Mouse (Mus musculus) mature B cell (primary cell): ENCODE results near the gene Ubap1.

ENCODE experiments used
- in situ Hi-C: fragments of 300-500 bp; cut with MboI; formaldehyde crosslinking; loops from 2 replicates; pipeline ENCODE4 v1.14.3; 2019

The Ubap1 gene

DNA sequence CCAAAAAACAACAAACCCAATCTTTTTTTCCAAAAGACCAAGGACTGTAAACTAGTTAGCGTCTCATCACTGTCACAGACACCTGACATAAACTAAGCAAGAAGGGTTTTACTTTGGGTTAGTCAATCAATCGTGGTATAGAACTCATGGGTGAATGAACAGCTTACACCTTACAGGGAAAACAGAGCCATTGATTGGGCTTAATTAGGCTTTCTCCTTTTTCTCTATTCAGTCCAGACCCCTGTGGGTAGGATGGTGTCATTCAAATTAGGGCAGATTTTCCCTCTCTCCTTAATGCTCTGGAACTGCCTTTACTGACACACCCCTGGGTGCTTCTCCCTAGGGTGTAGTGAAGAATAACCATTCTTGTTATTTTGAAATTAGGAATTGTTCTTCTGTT is 8.4 kb downstream of the Ubap1 start:
- in situ Hi-C loops, result no loop called here

DNA sequence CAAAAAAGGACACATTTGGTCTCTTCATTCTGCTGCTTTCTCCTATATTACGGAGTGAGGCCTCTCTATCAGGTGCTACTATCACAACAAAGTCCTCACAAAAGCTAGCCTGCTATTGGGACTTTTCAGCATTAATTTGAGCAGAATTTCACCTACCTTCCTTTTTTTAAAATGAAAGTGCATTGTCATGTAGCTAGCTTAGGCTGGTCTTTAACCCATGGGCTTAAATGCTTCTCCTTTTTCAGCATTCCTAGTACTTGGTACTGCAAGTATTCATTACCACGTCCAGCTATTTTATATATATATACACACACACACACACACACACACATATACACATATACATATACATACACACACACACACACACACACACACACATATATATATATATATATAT is 9.9 kb downstream of the Ubap1 start:
- in situ Hi-C loops, result no loop called here

DNA sequence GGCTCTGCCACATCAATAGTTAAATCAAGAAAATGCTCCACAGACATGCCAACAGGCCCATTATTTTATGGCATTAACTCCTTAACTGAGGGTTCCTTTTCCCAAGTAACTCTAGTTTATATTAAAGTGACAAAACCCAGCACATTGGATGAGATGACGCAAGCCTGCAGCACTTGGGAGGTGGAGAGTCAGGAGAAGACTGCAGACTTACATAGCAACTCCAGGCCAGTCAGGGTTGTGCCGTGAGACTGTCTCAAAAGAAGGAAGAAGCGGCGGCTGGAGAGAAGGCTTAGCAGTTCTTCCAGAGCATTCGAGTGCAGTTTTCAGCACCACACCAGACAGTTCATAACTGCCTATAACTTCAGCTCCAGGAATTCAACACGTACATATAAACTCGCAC is 10.6 kb downstream of the Ubap1 start:
- in situ Hi-C loops, result no loop called here

DNA sequence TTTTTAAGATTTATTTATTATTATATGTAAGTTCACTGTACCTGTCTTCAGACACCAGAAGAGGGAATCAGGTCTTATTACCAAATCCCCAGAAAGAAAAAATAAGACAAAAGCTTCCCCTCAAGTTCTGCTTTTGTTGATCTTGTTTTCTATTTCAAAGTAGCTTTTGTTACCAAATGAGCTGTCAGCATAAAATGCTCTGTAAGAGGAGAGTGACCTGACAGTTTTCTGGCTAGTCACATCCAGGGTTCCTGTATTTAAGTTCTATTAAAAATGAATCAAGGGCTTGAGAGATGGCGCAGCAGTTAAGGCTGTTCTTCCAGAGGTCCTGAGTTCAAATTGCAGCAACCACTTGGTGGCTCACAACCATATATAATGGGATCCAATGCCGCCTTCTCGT is 12.3 kb downstream of the Ubap1 start:
- in situ Hi-C loops, result no loop called here

DNA sequence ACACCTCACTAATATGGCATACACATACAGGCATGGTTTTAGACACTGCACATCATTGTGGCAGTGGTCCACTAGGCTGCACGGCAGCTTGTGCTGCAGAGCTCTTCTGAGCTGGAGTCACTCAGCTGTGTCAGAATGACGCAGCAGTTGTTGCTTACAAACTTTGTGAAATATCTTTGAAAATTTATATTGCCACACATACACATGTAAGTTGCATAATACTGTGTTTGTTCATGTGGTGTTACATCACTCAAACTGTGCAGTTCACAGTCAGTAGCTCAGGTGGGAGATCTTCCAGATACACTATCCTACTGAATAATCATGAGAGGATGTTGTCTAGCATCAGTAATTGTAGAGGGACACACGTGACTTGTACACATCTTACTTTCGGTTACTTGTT is 19.4 kb downstream of the Ubap1 start:
- in situ Hi-C loops, result no loop called here

DNA sequence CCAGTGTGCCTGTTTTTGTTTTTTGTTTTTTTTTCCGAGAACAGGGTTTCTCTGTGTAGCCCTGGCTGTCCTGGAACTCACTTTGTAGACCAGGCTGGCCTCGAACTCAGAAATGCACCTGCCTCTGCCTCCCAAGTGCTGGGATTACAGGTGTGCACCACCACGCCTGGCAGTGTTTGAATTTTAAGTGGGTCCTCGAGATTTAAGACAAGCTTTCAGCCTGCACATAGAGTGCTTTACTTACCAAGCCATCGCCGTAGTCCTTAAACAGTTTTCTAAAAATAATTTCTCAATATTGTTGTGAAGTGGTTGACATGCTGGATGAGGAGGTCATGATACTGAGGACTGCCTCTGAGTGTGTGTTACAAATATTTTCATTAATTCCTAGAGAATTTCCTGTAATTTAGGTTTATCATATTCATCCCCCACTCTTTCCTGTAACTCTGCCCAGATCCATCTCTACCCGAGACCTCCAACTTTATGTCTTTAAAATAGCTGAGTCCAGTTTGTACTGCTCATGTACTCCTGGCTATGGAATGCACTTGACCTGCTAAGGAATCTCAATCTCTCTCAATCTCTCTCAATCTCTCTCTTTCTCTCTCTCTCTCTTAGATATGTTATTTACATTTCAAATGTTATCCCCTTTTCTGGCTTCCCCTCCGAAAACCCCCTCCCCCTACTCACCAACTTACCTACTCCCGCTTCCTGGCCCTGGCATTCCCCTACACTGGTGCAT is 21.1 kb downstream of the Ubap1 start:
- in situ Hi-C loops, result no loop called here

DNA sequence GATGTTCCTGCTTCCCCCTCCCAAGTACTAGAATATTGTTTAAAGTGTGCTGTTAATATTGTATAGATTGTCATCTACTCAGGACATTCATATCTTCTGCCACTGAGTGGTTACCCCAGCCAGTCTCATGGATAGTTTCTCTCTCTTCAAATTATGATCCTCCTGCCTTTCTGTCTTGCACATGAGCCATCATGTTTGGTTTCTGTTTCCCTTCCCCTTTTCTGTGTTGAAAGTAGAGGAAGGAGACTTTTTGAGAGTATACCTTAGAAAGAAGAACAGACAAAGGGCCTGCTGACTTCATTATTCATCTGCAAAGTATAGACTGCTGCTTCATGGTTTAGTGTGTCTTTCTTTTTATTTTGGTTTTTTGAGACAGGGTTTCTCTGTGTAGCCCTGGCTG is 28.8 kb downstream of the Ubap1 start:
- in situ Hi-C loops, result no loop called here

DNA sequence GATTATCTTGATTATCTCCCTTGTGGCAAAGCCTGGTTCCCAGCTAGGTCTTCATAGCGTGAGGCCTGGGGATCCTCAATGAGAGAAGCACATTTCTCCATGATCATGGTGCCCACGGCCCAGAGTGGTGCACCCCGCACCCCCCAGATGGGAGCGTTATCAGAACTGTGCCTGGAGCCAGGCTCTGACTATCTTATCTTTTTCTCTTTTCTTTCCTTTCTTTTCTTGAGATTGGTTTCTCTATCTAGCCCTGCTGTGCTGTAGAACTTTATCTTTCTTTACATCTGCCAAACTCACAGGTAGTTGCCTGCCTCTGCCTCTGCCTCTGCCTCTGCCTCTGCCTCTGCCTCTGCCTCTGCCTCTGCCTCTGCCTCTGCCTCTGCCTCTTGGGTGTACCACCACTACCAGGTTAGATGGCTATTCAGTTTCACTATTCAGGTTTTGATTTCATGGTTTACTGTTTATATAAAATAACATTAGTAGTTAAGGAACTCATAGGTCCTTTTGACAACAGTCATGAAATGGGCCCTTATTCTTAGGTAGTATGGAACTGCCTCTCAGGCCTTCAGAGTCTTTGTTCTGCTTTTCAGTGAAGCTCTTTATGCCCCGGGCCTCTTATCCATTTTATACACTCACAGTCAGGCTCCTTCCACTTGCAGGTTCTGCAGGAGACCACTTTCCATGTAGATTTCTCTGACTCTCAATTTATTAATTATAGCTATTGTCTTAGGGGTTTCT is 32.6 kb downstream of the Ubap1 start:
- in situ Hi-C loops, result no loop called here

DNA sequence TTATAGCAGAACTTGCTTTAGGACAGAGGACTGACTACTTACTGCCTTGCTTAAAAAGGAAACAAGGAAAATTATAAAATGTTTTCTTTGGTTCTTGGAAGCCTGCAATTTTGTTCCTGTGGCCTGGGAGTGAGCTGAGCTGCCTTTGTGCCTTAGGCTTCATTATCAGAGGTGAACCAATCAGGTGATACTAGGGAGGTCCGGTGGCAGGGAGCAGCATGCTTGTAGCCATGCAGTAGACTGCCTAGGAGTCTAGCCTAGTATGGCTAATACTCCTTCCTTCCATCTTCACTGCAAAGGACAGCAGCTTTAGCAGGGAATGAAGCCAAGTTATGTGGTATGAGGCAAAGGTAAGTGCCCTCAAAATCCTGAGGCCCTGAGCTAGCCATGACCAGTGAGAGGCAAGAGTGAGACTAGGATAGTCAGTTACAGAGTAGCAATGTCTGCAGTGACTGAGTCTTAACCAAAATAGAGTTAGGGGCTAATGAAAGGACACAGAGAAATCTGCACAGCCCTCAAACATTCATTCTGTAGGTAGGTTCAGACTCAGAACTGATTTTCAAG is 37.7 kb downstream of the Ubap1 start:
- in situ Hi-C loops, result no loop called here

DNA sequence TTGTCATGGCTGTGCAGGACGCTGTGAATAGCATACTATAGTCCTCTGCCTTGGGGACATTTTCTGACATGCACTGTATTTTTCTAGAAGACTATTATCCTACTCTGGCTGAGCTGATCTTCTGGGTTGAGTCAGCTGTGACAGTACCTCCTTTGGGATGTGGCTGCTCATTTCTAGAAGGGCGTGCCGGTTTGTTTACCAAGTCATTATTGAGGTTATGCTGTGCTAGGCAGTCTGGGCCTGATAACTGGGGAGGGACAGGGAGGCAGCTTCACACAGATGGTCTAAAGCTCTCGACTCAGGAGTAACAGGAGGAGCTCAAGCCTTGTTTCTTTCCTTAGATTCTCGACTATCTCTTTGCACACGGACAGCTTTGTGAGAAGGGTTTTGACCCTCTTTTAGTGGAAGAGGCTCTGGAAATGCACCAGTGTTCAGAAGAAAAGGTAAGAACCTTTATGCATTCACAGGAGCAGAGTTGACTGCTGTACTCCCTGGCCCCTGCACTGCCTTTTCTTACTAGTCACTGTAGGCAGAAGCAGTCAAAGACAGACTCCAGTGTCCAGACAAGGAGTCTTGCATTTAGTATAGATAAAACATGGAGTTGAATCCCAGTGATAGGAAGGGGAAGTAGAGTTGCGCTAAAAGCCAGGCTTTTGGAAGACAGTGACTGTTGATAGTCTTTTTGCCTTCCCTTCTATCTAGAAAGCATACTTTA is 39.1 kb downstream of the Ubap1 start:
- in situ Hi-C loops, result no loop called here

DNA sequence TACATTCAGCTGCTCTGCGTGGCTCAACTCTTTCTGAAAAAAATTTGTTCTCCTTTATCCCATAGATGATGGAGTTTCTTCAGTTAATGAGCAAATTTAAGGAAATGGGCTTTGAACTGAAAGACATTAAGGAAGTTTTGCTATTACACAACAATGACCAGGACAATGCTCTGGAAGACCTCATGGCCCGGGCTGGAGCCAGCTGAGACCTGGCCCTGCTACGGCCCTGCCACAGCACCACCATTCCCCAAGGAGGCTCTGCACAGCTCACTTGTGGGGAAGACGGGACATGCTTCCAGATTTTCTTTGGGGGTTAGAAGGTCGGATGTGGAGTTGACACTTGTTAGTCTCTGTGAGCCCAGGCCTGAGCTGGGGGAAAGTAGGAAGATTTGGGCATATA is 39.8 kb downstream of the Ubap1 start:
- in situ Hi-C loops, result no loop called here

DNA sequence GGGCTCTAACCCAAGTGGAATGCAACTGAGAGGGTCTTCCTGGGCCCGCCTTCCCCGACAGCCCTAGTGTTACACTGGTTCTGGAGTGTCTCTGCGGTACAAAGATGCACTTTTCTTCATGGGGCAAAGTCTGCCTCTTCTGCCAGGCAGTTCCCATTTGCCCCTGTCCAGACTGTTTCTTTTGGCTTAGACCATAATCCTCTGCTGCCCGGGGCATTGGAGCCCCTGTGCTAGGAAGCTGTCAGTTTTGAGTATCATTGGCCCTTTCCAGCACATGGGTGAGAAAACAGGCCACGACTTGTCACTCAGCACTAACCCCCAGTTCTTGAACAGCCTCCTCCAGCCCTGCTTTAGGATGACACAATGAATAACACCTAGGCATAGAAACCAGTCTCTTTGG is 40.4 kb downstream of the Ubap1 start:
- in situ Hi-C loops, result no loop called here

DNA sequence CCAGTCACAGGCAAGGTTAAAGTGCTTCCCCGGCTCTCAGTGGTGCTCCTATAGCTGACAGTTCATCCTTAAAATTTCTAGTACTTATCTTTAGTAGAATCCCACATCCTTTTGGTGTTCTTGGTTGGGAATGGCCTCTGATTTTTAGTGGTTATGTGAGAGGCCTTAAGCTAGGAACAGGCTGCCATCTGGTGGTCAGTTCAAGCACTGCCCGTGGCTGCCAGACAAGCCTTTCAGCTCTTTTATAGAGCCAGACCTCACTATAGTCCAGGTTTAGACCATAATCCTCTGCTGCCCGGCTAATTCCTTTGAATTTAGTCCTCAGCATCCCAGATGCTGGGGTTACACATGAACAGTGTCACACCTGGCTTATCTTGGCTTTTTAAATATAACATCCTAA is 41.3 kb downstream of the Ubap1 start:
- in situ Hi-C loops, result no loop called here

DNA sequence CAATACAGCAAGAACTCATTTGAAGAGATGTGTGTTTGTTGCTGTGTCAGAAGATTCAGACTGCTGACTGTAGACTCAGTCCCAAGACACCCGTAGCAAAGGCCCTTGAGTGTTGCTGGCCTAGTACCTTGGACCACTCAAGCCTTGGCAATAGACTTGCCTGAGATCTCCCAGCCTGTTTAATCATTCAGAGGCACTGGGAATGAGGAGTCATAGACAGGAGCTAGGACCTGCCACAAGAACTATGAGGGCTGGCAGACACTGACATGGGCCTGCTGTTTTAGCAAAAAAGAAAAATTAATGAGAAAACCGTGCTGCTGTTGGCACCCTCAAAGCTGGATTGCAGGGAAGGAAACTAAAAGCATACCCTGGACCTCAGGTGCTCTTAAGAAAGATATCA is 42.2 kb downstream of the Ubap1 start:
- in situ Hi-C loops, result no loop called here

DNA sequence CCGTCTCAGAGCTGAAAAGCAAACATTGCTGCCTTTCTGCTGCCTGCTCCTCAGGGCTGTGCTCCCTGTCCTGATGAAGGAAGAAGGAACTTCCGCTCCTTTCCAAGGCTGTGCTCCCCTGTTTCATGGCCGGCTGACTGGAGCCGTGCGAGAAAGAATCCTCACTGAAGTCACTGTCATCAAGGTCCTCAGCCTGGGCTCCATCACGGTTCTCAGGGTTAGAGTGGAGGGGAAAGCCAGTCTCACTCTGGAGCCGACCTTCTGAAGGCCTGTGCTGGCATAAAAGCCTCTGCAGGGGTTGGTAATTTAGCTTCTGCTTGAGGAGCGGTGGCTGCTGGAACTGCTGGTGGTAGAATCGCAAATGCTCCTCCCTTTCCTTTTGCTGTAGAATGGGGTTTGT is 45.9 kb downstream of the Ubap1 start:
- in situ Hi-C loops, result no loop called here

DNA sequence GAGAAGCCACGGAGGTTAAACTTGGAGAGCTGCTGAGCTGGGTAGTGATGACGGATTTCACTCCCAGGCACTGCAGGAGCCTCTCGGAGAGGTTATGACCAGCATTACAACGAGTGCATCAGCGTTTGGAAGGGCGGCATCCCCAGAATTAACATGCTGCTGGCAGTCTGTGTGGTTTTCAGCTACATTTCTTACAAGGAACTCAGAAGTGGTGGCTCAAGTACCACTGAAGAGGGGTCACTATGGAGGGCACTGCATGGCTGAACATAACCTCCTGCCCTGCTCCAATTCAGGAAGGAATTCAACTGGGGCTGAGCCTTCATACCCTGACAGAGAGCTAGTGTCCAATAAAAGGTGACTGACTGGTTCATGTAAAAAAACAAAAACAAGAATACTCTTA is 49.6 kb downstream of the Ubap1 start:
- in situ Hi-C loops, result no loop called here

DNA sequence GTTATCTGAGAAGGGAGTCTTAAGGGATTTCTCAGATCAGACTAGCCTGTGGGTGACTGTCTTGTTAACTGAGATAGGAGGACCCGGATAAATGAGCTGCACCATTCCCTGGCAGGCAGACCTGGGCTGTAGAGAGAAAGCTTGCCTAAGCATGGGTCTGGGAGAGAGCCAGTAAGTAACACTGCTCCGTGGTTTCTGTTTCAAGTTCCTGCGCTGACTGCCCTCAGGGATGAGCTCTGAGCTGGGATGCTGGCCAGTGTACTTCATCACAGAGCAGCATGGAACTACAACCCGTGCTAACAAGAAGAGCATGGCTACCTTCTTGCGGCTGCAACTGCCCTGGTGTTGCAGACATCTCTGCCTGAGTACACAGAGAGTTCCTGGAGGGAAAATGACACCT is 51.1 kb downstream of the Ubap1 start:
- in situ Hi-C loops, result no loop called here

DNA sequence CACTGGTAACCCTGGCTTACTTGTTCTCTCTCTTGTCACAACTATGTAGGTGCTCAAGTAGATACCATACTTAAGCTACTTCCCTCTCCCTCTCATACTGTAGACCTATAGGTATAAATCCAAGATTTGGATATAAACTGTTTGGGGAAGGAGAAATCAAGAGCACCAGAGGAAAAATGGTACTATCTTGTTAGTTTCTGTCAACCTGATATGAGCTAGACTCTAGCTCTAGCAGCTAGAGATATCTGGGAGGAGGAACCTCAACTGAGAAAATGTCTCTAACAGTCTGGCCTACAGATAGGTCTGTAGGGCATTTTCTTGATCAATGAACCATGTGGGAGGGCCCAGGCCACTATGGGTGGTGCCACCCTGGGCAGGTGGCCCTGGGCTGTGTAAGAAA is 52.4 kb downstream of the Ubap1 start:
- in situ Hi-C loops, result no loop called here

DNA sequence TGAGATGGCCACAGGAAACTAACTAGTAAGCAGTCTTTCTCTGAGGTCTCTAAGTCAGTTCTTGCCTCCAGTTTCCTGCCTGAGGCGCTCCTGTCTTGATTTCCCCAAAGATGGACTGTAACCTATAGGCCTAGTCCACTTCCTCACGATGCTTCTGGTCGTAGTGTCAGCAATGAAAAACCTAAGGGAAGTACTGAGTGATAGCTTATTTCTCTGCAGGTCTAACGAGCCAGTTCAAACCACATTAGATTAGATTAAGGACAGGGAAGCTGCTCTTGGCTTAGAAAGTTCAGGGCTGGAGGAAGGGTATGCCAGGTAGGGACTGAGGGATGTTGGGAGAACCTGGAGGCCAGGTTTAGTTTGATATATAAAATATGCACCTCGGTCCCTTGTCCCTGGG is 52.8 kb downstream of the Ubap1 start:
- in situ Hi-C loops, result no loop called here

DNA sequence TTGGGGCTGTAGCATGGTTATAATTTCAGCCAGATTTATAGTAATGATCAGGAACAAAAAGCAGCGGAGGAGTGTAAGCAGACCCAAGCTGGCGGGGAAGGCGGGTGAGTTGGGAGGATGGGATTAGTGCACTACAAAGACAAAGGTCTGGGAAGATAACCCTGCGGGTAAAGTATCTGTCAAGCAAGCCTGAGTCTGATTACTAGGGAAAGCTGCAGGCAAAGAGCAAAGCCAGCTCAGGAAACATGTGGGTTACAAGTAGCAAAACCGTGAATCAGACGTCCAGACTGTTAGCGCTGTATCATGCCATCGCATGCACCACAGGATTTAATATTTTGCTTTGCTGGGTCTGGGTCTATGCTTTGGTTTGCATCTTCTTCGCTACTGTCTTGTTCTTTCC is 57.8 kb downstream of the Ubap1 start:
- in situ Hi-C loops, result no loop called here

DNA sequence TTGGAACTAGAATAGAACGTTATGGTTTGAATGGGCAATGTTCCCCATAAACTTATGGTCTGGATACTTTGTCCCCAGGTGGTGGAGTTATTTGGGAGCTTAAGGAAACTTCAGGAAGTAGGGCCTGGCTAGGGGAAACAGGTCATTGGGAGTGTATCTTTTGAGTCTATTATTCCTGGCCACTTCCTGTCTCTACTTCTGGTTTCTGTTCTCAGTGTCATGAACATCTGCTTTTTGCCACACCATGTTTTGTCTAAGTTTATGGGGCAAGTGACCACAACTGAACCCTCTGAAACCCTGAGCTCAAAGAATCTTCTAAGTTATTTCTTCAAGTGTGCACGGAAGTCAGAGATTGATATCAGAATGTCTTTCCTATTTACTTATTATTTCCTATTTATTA is 58.6 kb downstream of the Ubap1 start:
- in situ Hi-C loops, result no loop called here

DNA sequence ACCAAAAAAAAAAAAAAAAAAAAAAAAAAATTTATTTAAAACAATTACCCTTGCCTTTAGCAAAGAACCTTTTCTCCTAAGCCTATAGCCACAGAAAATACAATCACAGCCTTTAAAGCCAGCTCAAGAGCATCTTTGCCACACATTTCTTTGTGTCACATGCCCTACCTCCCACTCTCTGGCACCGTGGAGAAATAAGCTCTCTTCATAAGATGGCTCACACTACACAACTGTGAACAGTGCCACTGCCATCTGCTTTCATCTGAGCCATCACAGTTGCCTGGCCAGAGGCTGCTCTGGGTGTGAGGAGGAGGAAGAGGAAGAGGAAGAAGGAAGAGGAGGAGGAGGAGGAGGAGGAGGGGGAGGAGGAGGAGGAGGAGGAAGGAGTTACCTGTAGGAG is 60.5 kb downstream of the Ubap1 start:
- in situ Hi-C loops, result no loop called here

DNA sequence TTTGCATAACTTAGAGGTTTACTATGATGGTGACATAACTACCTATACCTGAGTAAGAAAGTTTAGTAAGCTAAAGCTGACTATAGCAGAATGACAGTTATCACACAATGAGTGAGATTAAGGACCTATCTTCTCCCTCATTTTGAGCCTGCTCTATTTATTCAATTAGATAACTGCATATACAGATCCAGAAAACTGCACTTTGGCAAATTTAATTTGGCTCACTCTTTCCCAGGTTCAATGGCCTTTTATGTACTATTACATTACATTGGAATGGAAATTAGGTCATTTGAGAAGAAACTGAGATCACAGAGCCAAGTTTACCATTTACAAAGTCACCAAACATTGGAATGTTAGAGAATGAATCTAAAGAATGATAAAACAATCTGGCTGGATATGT is 68.2 kb downstream of the Ubap1 start:
- in situ Hi-C loops, result no loop called here
